Mouse (Mus musculus) erythroblast, embryonic 14.5 days (primary cell): ENCODE measurements around the gene Sun5. TPM values are rescaled to one million over a fixed set of nuclear protein-coding genes. Genes with fewer than 3 reads are reported as not detected.

Experiments
- H3K27me3 ChIP-seq: 2 replicates; pipeline ENCODE4 v1.6.1; 2012; ENCODE audit warnings: inconsistent platforms; ENCODE audit not compliant: control insufficient read depth
- H3K36me3 ChIP-seq: 2 replicates; pipeline ENCODE4 v1.6.1; 2012; ENCODE audit warnings: mild to moderate bottlenecking, inconsistent platforms; ENCODE audit not compliant: control insufficient read depth
- H3K4me1 ChIP-seq: 2 replicates; pipeline ENCODE4 v1.6.1; 2012; ENCODE audit warnings: inconsistent platforms; ENCODE audit not compliant: control insufficient read depth
- H3K4me3 ChIP-seq: replicated peaks from 2 replicates; pipeline ENCODE3; 2012; ENCODE audit warnings: moderate library complexity, mild to moderate bottlenecking, inconsistent platforms
- H3K9me3 ChIP-seq: 2 replicates; pipeline ENCODE4 v1.6.1; 2012; ENCODE audit warnings: low read length, inconsistent platforms, mixed read lengths; ENCODE audit not compliant: control insufficient read depth
- GATA1 ChIP-seq: IDR thresholded peaks from 2 replicates; pipeline ENCODE4 v1.6.1; 2012; ENCODE audit warnings: low read length, inconsistent platforms, mixed read lengths
- TAL1 ChIP-seq: IDR thresholded peaks from 3 replicates; pipeline ENCODE4 v1.6.1; 2012; ENCODE audit warnings: low read length, inconsistent platforms, mixed read lengths
- polyA plus RNA-seq: library from polyadenylated mRNA; stranded (reverse); fragments of >175 nt; gene quantifications from 2 replicates; pipeline ENCODE4 v1.2.3, GENCODE M21; 2012

Gene Sun5
- not detected in 2 replicates for polyA plus RNA-seq

- no peaks in the 10 kb centered on the region for H3K36me3 ChIP-seq
- H3K27me3 ChIP-seq = no peaks in the 10 kb centered on the region
- TF ChIP-seq TAL1 = no peak
- no peak for TF ChIP-seq GATA1
- H3K9me3 ChIP-seq = no peaks in the 10 kb centered on the region
- no peaks in the 10 kb centered on the region for H3K4me1 ChIP-seq
- H3K4me3 ChIP-seq = no peak within 1 kb of the TSS
These were observed at the start of gene Sun5 for GRCm38 (mm10) chr2:153870984-153871383. Gene Sun5, minus strand, starts transcription at chr2:153871084.

GRCm38 (mm10) chr2:153917930-153918329 is 47.0 kb upstream of the Sun5 start, which contains the start of gene Bpifb3:
Gene Bpifb3, plus strand, starts transcription at chr2:153918230.
- Histone ChIP-seq H3K4me3 (no peak within 1 kb of the TSS), H3K27me3 (no peaks in the 10 kb centered on the region), H3K36me3 (no peaks in the 10 kb centered on the region), H3K9me3 (no peaks in the 10 kb centered on the region), H3K4me1 (no peaks in the 10 kb centered on the region)
- no peak for TF ChIP-seq TAL1
- no peak for TF ChIP-seq GATA1

GRCm38 (mm10) chr2:153914151-153914550 is 43.3 kb upstream of the Sun5 start:
- H3K27me3 ChIP-seq = no peaks in the 10 kb centered on the region
- no peaks in the 10 kb centered on the region for H3K4me1 ChIP-seq
- H3K4me3 ChIP-seq = no peak overlapping the region
- H3K9me3 ChIP-seq = no peaks in the 10 kb centered on the region
- no peak for TF ChIP-seq TAL1
- TF ChIP-seq GATA1 = no peak
- H3K36me3 ChIP-seq = no peaks in the 10 kb centered on the region

DNA sequence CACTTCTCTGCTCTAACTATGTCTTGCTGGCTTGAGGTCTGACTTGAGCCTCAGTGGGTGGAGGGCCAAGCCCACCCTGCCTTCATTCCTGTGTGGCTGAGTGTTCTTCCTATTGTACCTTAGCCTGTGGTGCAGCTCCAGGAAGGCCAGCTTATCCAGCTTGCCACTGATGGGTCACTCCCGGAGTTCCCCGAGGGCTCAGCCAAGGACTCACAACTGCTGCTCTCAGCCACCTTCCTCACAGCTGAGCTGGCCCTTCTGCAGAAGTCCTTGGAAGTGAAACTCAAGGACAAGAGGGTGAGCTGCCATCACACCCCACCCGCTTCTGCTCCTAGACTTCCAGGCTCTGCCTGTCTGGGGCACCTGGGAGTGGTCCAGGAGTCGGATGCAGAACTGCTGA is 35.7 kb upstream of the Sun5 start:
- Histone ChIP-seq H3K36me3 (no peaks in the 10 kb centered on the region), H3K4me1 (no peaks in the 10 kb centered on the region), H3K27me3 (no peaks in the 10 kb centered on the region), H3K9me3 (no peaks in the 10 kb centered on the region), H3K4me3 (no peak overlapping the region)
- TF ChIP-seq TAL1 (no peak), GATA1 (no peak)

- no peaks in the 10 kb centered on the region for H3K9me3 ChIP-seq
- no peaks in the 10 kb centered on the region for H3K4me1 ChIP-seq
- no peak overlapping the region for H3K4me3 ChIP-seq
- no peaks in the 10 kb centered on the region for H3K27me3 ChIP-seq
- TF ChIP-seq TAL1 (no peak), GATA1 (no peak)
- H3K36me3 ChIP-seq = no peaks in the 10 kb centered on the region
These were observed 31.8 kb upstream of the Sun5 start for GRCm38 (mm10) chr2:153902726-153903125.

GRCm38 (mm10) chr2:153900088-153900487 is 29.2 kb upstream of the Sun5 start, which contains the start of gene Bpifb6:
Gene Bpifb6, plus strand, starts transcription at chr2:153900388.
- no peak for TF ChIP-seq GATA1
- TF ChIP-seq TAL1 = no peak
- Histone ChIP-seq H3K36me3 (no peaks in the 10 kb centered on the region), H3K4me1 (no peaks in the 10 kb centered on the region), H3K4me3 (no peak within 1 kb of the TSS), H3K27me3 (no peaks in the 10 kb centered on the region), H3K9me3 (no peaks in the 10 kb centered on the region)

DNA sequence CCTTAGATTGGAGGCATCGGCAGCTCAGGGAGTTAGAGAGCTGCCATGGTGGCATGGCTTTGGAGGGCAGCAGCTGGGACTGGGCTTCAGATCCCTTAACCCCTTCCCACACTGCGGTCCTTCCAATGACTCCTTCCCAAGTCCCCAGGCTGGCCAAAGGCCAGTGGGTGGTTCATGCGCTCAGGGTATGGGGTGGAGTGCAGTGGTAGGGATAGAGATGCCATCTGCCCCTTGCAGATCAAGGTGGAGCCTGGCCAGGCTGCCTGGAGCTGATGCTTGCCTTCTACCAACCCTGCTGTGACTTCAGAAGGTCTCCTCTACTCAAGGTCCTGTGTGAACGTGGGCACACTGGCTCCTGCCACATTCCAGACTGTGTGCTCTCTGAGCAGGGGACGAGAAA is 28.2 kb upstream of the Sun5 start:
- TF ChIP-seq GATA1 (no peak), TAL1 (no peak)
- H3K36me3 ChIP-seq = no peaks in the 10 kb centered on the region
- no peaks in the 10 kb centered on the region for H3K9me3 ChIP-seq
- no peaks in the 10 kb centered on the region for H3K27me3 ChIP-seq
- no peak overlapping the region for H3K4me3 ChIP-seq
- no peaks in the 10 kb centered on the region for H3K4me1 ChIP-seq

- Histone ChIP-seq H3K4me1 (no peaks in the 10 kb centered on the region), H3K9me3 (no peaks in the 10 kb centered on the region), H3K27me3 (no peaks in the 10 kb centered on the region), H3K4me3 (no peak within 1 kb of the TSS), H3K36me3 (no peaks in the 10 kb centered on the region)
- TF ChIP-seq TAL1 (no peak), GATA1 (no peak)
These were observed 3.9 kb upstream of the Sun5 start, which contains the start of gene Bpifb2 for GRCm38 (mm10) chr2:153874745-153875144. Gene Bpifb2, plus strand, starts transcription at chr2:153875045.

DNA sequence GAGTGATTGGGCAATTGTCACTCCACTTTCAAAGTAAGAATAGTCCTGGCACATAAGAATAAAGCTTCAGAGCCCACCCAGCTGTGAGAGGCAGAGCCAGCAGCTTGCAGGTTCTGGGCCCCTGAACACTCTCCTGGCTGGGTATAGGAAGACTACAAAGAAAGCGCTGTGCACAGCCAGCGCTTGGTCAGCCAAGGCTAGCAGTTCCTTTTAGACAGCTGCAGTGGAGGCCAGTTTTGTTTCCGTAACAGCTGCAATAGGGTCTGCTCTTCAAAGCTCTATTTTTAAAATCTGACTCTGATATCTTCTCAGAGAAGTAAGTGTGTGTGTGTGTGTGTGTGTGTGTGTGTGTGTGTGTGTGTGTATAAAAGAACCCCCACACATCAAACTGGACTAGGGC is 8.9 kb downstream of the Sun5 start:
- no peaks in the 10 kb centered on the region for H3K4me1 ChIP-seq
- no peaks in the 10 kb centered on the region for H3K36me3 ChIP-seq
- TF ChIP-seq GATA1 = no peak
- TF ChIP-seq TAL1 = no peak
- no peak overlapping the region for H3K4me3 ChIP-seq
- H3K9me3 ChIP-seq = no peaks in the 10 kb centered on the region
- no peaks in the 10 kb centered on the region for H3K27me3 ChIP-seq

GRCm38 (mm10) chr2:153860715-153861114 is 10.2 kb downstream of the Sun5 start:
- no peak overlapping the region for H3K4me3 ChIP-seq
- no peak for TF ChIP-seq GATA1
- no peak for TF ChIP-seq TAL1
- H3K9me3 ChIP-seq = no peaks in the 10 kb centered on the region
- no peaks in the 10 kb centered on the region for H3K27me3 ChIP-seq
- no peaks in the 10 kb centered on the region for H3K36me3 ChIP-seq
- no peaks in the 10 kb centered on the region for H3K4me1 ChIP-seq
